Mouse (Mus musculus) lung, postnatal 0 days (tissue): ENCODE data around the gene Mars. TPM values are rescaled to one million over a fixed set of nuclear protein-coding genes. Genes with fewer than 3 reads are reported as not detected.

Source experiments
- ATAC-seq: fragments of 200-750 bp; cut with Nextera tagmentation; 2 replicates; pipeline ENCODE4 v1.8.0; 2017; ENCODE audit warnings: moderate library complexity
- DNase-seq: peaks from one replicate; pipeline ENCODE4 v3.0.0-alpha.2; 2016; ENCODE audit warnings: low spot score
- H3K27ac ChIP-seq: fragments of 300-500 bp; sonication (generic); 2 replicates; pipeline ENCODE4 v1.5.1; 2014; ENCODE audit warnings: antibody characterized with exemption, mild to moderate bottlenecking, low read length, mixed read lengths
- H3K27me3 ChIP-seq: fragments of 300-500 bp; sonication (generic); replicated peaks from 2 replicates; pipeline ENCODE4 v1.6.1; 2014; ENCODE audit warnings: low read length, mixed read lengths; ENCODE audit not compliant: insufficient read depth
- H3K36me3 ChIP-seq: fragments of 300-500 bp; sonication (generic); 2 replicates; pipeline ENCODE4 v1.6.1; 2014; ENCODE audit warnings: low read length, mixed read lengths; ENCODE audit not compliant: insufficient read depth
- H3K4me1 ChIP-seq: fragments of 300-500 bp; sonication (generic); 2 replicates; pipeline ENCODE4 v1.6.1; 2014; ENCODE audit warnings: antibody characterized with exemption, low read depth, low read length, mixed read lengths; ENCODE audit not compliant: insufficient read depth
- H3K4me2 ChIP-seq: fragments of 300-500 bp; sonication (generic); replicated peaks from 2 replicates; pipeline ENCODE4 v1.6.1; 2014; ENCODE audit warnings: low read depth, mild to moderate bottlenecking, low read length, moderate library complexity, mixed read lengths
- H3K4me3 ChIP-seq: fragments of 300-500 bp; sonication (generic); 2 replicates; pipeline ENCODE4 v1.5.1; 2014; ENCODE audit warnings: low read depth, low read length
- H3K9ac ChIP-seq: fragments of 300-500 bp; sonication (generic); replicated peaks from 2 replicates; pipeline ENCODE4 v1.6.1; 2014; ENCODE audit warnings: low read depth, mild to moderate bottlenecking
- H3K9me3 ChIP-seq: fragments of 300-500 bp; sonication (generic); 2 replicates; pipeline ENCODE4 v1.6.1; 2016; ENCODE audit warnings: low read length, mixed read lengths
- CTCF ChIP-seq: IDR thresholded peaks from 2 replicates; pipeline ENCODE4 v1.5.1; 2016; ENCODE audit warnings: antibody characterized with exemption, mild to moderate bottlenecking
- EP300 ChIP-seq: IDR thresholded peaks from 2 replicates; pipeline ENCODE4 v1.6.1; 2016; ENCODE audit warnings: antibody characterized with exemption, mild to moderate bottlenecking, control low read depth
- WGBS: fragments of 180-500 bp; shearing (Covaris S2); extraction: QIAGEN DNeasy Blood & Tissue Kit; methylation state at CpG from one replicate; pipeline ENCODE4 v1.1.7; 2014; 5-methylcytosine and 5-hydroxymethylcytosine counted together
- polyA plus RNA-seq: library from polyadenylated mRNA; unstranded; fragments of >200 nt; fragmentation: Nextera tagmentation; extraction: Ambion mirVana; gene quantifications from 2 replicates; pipeline ENCODE4 v1.2.1, GENCODE M21; 2015

The Mars gene
- polyA plus RNA-seq, 1 experiment from 2014 or later, result 63.1 TPM

DNA sequence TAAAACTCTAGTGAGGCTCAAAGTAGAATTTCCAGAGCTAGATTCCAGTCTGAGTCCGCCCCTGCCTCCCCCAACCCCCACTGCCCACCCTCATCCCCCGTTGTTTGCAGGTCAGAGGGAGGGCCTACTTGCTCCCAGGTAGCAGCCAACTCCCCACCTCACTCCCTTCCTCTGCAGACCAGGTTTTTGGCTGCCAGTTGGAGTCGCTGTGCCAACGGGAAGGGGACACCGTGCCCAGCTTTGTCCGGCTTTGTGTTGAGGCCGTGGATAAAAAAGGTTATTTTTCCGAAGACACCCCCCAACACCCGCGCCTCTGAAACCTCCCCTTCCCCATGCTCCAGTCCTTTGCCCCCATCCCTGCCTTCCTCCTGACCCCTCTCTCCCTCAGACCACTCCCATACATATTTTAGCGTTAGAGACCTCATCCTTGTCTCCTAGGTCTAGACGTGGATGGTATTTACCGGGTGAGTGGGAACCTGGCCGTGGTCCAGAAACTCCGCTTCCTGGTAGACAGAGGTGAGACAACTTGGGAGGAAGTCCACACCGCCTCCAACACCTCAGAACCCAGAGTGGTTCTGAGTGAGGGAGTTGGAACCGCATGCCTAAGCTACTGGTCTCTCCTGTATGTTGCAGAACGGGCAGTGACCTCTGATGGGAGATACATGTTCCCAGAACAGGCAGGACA lies 16.0 kb upstream of the Mars start:
- DNase-seq, result no peak
- ATAC-seq, result no peak
- Histone ChIP-seq H3K27me3 (peaks cover 56% of the 10 kb centered on the region), H3K9me3 (no peaks in the 10 kb centered on the region), H3K27ac (no peak overlapping the region), H3K4me3 (no peak overlapping the region), H3K4me1 (peaks cover 8% of the 10 kb centered on the region), H3K9ac (no peak overlapping the region), H3K4me2 (no peak overlapping the region), H3K36me3 (no peaks in the 10 kb centered on the region)
- no peak for TF ChIP-seq CTCF
- TF ChIP-seq EP300, result no peak
- 43% methylated on average over 18 of the region's 18 CpGs for WGBS

DNA sequence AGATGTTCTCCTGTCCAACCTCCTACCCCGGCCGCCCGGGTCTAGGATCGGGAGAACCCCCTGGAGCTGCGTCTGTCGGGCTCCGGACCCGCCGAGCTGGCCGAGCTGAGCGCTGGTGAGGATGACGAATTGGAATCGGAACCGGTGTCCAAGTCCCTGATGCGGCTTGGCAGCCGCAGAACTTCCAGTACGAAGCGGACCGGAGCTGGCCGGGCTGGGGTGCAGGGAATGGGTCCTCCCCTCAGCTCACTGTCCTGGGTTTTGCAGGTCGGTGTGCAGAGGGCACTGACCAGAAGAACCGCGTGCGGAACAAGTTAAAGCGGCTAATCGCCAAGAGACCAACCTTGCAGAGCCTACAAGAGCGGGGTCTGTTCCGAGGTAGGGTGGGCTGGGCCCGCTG lies 15.2 kb upstream of the Mars start:
- Histone ChIP-seq H3K27ac (no peak overlapping the region), H3K27me3 (peaks cover 52% of the 10 kb centered on the region), H3K9ac (no peak overlapping the region), H3K4me3 (peak overlapping the region; percentile 40), H3K4me2 (peak overlapping the region; percentile 69), H3K9me3 (no peaks in the 10 kb centered on the region), H3K4me1 (peaks cover 8% of the 10 kb centered on the region), H3K36me3 (no peaks in the 10 kb centered on the region)
- TF ChIP-seq EP300, result no peak
- no peak for TF ChIP-seq CTCF
- ATAC-seq, result peak; percentile 1; the same call in 1 of the 2 replicates
- 10% methylated on average over 28 of the region's 29 CpGs for WGBS
- no peak for DNase-seq

DNA sequence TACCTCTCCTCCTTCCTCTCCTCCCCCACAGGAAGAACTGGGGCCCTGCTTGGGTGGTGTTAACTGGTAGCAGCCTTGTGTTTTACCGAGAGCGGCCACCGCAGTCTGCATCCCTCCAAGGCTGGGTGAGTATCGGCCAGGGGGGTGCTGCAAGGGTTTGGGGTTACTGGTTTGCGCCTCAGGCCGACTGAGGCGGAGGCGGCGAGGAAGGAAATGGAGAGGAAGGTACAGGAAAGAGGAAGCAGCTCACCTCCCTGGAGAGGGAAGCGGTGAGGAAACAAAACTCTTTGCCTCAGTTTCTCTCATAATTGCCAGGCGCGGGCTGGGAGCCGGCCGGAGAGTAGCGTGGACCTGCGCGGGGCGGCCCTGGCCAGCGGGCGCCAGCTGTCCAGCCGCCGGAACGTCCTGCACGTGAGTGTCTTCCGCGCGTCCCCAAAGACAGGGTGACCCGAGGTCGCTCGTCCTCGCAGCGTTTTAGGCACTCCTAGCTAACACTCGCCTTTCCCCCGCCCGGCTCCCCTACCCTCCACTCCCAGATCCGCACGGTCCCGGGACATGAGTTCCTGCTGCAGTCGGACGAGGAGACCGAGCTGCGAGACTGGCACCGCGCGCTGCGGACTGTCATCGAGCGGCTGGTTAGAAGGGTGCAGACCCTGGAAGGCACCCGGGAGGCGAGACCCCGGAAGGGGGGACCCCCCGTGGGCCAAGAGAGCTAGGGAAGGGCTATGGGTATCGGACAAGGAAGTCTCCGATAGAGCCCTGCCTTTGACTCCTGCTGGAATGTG lies 14.6 kb upstream of the Mars start:
- Histone ChIP-seq H3K4me3 (peak overlapping the region; percentile 40), H3K4me2 (peak overlapping the region; percentile 69), H3K27me3 (peaks cover 48% of the 10 kb centered on the region), H3K36me3 (no peaks in the 10 kb centered on the region), H3K9me3 (no peaks in the 10 kb centered on the region), H3K27ac (no peak overlapping the region), H3K9ac (no peak overlapping the region), H3K4me1 (peaks cover 8% of the 10 kb centered on the region)
- 2% methylated on average over 51 of the region's 54 CpGs for WGBS
- ATAC-seq (peak; percentile 37; the same call in 1 of the 2 replicates), DNase-seq (no peak)
- no peak for TF ChIP-seq CTCF
- no peak for TF ChIP-seq EP300

DNA sequence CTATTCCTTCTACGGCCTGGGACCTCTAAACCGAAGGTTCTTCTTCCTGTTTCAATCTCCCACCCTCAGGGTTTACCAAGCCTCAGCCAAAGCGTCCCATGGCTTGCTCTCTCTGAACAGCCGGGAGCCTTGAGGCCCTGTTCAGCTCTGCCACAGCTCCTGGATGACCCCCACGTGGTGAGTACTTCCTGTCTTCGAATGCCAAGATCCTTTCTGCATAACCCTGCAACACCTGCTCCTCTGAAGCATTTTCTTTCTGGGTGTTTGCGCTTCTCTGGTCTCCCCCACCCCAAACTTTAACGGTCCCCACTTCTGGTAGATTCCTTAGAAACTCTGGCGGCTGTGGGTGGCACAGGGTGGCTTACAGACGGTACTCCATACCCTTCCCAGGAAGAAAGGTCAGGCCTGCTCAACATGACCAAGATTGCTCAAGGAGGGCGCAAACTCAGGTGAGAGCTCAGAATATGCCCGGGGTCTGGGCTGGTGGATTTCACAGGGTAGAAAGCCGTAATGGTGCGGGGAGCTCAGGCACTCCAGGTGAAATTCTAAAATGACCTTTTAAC lies 13.9 kb upstream of the Mars start:
- Histone ChIP-seq H3K36me3 (no peaks in the 10 kb centered on the region), H3K9ac (no peak overlapping the region), H3K4me3 (peak overlapping the region; percentile 40), H3K4me2 (peak overlapping the region; percentile 69), H3K9me3 (no peaks in the 10 kb centered on the region), H3K4me1 (peaks cover 8% of the 10 kb centered on the region), H3K27me3 (peaks cover 42% of the 10 kb centered on the region), H3K27ac (no peak overlapping the region)
- ATAC-seq, result no peak
- no peak for TF ChIP-seq CTCF
- TF ChIP-seq EP300, result no peak
- WGBS, result 34% methylated on average over 14 of the region's 14 CpGs
- DNase-seq, result no peak

DNA sequence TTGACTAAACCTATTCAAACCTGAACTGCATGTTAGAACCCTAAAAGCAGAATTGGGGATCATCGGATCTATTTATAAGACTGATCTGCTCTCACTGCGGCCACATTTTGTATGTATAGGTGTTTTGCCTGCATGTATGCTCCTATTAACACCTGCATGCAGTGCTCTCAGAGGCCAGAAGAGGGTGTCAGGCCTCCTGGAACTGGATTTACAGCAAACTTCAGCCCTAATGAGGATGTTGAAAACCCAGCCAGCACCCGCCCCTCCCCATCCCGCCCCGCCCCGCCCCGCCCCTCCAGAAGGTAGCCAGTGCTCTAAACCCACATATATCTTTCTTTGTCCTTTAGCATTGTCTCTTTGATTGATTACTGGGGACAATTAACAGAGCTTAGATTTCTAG lies 12.9 kb upstream of the Mars start:
- Histone ChIP-seq H3K9ac (no peak overlapping the region), H3K27ac (no peak overlapping the region), H3K4me2 (no peak overlapping the region), H3K9me3 (no peaks in the 10 kb centered on the region), H3K4me1 (peaks cover 8% of the 10 kb centered on the region), H3K27me3 (peaks cover 42% of the 10 kb centered on the region), H3K36me3 (no peaks in the 10 kb centered on the region), H3K4me3 (no peak overlapping the region)
- DNase-seq, result peak; percentile 72
- WGBS, result 10% methylated on average over 7 of the region's 7 CpGs
- TF ChIP-seq EP300 (no peak), CTCF (peak; percentile 68)
- peak; percentile 53 for ATAC-seq
